Mouse (Mus musculus) adrenal gland (tissue): Measurements from ENCODE around the gene Atg16l2.

ENCODE experiments used
- intact Hi-C: fragments of 180-260 bp; cut with DNase I; formaldehyde crosslinking; loops from one replicate; pipeline ENCODE4 v1.15.1; 2025
- long read RNA-seq, 2 experiments: library from polyadenylated mRNA; unstranded; transcript quantifications; one replicate each; pipeline ENCODE4 v2.0.0; 2020; ENCODE audit warnings: borderline replicate concordance in 1 of 2; ENCODE audit not compliant: insufficient replicate concordance in 1 of 2

Gene Atg16l2
- long read RNA-seq, experiment 1, full-length matches to known transcripts, result 7 of 16 reads
- long read RNA-seq, experiment 1, partial matches to known transcripts, result 2 of 16 reads
- long read RNA-seq, experiment 1, other reads (novel, unspliced or antisense), result 7 of 16 reads
- long read RNA-seq, experiment 2, full-length matches to known transcripts, result 6 of 29 reads
- long read RNA-seq, experiment 2, partial matches to known transcripts, result 10 of 29 reads
- long read RNA-seq, experiment 2, other reads (novel, unspliced or antisense), result 13 of 29 reads

DNA sequence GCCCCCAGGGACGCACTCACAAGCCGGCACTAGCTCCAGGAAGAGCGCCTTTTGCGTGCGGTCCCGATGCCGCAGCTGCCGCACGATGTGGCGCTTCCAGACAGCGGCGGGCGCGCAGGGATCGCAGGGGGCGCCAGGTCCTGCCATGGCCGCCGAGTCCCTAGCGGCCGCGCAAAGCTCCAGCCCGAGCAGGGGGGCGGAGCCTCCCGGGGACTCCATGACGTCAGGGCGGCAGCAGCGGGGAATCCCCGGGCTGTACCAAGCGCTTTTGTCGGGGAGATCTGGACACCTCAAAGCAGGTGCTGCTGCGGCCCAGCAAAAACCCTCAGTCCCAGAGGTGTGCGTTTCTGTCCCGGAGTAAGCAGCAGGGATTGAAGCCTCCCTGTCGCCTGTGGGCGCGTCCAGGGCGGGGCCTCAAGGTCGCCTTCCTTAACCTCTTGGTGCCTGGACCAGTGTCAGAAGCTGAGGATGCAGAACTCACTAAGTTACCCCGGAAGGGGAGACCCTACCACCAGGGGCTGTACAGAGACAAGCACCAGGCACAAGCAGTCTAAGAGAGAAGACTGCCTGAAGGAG lies at the start of gene Atg16l2:
Gene Atg16l2, minus strand, starts transcription at position 371 of the 576 bp plus-strand sequence.
- intact Hi-C loops, result no loop called here

DNA sequence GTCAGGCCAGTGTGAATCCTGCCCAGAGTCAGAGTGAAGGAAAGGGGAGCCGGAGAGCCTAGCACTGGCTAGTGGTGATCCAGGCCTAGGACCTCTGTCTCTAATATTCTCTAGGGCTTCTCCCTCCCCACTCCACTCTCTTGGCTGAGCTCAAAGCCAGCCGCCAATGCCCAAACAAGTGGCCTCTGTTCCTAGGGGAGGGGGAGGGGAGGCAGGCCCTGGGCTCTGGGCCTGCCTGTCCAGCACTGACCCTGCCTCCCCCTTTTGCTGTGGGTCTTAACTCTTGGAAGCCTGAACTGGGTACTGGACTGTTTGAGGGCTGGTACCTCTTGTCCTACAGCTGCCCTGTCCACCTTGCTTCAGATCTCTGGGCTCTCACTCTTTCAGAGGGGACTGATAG lies 47.8 kb upstream of the Atg16l2 start:
- intact Hi-C loops, result no loop called here

DNA sequence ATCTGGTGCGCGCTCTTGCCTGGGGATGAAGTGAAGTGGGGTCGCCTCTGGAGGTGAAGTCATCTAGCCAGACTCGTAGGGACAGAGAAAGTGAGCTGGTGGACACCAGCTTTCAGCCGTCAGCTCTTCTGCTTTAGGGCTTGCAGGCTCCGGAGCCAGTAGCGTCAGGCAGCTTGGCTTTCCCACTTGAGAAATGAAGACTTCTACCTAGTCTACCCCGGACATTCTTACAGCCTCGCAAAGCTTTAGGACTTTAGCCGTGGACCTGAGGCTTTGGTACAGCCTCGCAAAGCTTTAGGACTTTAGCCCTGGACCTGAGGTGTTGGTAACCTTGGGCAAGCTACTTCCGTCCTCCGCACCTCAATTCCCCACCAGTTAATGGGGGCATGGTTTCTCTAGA lies 46.3 kb upstream of the Atg16l2 start:
- intact Hi-C loops, result no loop called here

DNA sequence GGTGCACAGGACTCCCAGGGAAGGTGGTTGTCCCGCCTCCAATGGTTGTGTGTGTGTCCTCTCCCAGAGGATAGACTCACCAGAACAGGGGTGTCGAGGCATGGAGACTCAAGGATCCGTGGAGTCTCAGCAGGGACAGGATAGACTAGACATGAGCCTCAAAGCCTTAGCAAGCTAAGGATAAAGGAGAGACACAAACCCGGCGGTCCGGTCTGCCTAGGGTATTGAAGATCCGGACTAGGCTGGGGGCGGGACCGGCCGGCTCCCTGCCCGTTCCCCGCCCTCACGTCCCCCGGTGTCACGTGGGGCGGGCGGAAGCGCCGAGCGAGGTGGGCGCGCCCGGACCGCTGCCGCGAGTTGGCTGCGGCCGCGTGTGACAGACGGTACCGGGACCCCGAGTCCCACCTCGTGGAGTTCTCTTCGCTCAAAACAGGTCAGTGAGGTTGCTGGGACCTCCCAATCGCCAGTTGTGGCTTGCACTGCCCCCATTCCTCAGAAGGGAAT lies 45.8 kb upstream of the Atg16l2 start, which contains the start of gene Arap1:
Gene Arap1, plus strand, starts transcription at position 301 of the 504 bp plus-strand sequence.
- intact Hi-C loops, result no loop called here

DNA sequence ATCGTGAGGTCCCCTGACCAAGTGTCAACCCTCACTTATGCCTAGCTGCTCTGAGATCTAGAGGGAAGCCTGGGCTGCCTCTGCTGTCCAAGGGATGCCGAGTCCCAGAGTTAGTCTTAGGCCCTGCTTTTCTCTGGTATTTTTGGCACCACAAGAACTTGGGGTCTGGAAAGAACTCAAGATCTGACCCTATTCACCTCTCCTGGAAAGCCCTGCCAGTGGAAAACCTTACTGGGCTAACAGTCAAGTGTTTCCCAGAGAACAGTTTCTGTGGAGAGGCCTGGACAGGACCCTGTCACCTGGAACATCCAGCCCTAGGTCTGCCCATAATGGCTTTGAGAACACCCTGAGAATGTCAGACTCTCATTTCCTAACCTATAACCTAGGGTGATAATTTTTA lies 44.9 kb upstream of the Atg16l2 start:
- intact Hi-C loops, result no loop called here

DNA sequence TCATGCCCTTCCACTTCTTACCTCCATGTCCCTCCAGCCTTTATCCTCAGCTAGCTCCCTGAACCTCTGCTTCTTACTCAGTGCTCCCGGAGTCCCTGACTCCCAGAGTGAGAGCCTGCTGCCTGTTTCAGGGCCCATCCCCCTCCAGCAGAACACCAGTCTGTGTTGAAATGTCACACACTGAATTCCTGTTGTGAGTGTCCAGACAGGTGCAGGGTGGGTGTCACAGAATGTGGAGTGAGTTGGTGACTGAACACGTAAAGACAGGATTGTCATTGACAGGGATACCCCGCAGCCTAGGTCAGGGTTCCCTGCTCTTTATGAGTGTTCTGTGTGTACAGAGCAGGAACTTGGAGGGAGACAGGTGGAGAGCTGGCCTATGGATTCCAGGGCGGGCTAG lies 42.8 kb upstream of the Atg16l2 start:
- intact Hi-C loops, result no loop called here

DNA sequence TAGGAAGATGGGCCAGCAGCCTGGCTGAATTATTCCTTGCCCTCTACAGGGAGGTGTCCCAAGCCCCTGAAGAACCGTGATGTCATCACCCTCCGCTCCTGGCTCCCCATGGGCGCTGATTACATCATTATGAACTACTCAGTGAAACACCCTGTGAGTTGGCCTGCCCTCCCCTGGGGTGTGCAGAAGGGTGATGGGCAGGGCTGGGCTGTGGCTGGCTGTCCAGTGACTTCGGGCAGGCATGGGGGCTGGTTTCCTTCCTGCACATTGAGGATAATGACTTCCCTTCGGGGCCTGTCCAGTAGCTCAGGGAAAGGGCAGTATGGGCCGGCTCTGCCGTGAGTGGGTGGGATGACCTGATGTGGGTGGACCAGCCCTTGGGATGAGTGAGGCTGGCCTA lies 41.1 kb upstream of the Atg16l2 start:
- intact Hi-C loops, result no loop called here

DNA sequence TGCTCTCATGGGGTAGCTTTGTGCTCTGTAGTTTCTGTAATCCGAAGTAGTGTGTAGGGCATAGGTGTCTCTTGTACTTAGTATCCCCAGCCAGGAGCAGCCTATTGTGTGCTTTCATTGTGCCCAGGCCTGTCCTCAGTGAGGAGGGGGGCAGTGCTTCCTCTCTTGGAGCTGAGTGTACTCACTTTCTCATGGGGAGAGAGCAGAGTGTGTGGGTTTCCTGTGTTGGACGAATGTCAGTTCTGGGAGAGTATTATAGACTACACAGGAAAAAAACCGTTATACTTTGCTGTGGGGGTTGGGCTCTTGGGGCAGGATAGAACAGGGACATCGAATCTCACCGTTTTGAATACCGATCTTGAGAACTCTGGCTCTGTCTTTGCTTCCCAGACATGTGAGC lies 39.4 kb upstream of the Atg16l2 start:
- intact Hi-C loops, result no loop called here

DNA sequence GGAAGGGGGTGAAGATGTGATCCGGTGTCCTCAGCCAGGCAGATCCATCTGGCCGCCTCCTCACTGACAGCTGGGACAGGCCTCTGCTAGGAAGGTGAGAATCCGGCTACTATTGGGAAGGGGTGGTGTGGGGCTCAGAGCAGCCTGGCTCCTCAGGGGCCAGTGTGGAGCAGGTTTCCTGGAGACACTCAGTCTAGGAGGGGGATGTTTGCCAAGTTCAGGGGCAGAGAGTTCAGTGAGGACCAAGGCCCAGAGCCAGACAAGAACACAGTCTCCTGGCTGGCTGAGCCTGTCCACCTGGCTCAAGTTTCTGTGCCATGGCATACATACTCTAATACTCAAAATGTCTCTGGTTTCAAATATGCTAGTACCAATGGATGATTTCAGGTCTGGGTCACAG lies 35.4 kb upstream of the Atg16l2 start:
- intact Hi-C loops, result no loop called here

DNA sequence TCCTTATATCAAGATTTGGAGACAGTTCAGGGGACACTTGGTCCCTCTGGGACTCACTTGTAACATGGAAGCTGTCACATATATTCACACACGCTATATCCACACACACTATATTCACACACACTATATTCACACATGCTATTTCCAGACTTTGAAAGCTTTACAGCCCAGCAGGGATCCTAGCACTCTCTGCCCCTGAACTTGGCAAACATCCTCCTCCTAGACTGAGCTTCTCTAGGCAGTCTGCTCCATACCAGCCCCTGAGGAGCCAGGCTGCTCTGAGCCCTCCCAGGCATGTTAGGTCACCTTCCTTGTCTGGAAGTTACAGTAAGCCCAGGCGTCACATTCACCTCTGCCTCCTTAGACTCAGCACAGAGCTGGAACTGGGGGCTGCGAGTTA lies 34.6 kb upstream of the Atg16l2 start:
- intact Hi-C loops, result no loop called here

DNA sequence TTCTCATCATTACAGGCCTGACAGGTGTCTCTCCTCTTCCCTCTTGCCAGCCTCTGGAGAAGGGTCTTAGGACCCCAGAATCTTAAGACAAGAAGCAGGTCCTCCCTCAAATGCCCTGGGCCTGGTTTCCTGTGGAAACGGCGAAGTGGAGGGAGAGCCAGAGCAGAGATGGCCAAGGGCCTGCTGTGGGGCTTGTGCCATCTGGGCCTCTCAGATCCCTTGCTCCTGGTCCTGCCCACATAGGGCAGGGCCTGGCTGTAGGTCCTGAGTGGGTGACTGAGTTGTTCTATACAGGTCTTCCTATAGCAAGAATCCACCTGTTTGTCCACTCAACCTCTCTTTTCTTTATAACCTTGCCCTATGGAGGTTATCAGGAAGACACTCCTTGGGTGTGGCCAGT lies 33.2 kb upstream of the Atg16l2 start:
- intact Hi-C loops, result no loop called here

DNA sequence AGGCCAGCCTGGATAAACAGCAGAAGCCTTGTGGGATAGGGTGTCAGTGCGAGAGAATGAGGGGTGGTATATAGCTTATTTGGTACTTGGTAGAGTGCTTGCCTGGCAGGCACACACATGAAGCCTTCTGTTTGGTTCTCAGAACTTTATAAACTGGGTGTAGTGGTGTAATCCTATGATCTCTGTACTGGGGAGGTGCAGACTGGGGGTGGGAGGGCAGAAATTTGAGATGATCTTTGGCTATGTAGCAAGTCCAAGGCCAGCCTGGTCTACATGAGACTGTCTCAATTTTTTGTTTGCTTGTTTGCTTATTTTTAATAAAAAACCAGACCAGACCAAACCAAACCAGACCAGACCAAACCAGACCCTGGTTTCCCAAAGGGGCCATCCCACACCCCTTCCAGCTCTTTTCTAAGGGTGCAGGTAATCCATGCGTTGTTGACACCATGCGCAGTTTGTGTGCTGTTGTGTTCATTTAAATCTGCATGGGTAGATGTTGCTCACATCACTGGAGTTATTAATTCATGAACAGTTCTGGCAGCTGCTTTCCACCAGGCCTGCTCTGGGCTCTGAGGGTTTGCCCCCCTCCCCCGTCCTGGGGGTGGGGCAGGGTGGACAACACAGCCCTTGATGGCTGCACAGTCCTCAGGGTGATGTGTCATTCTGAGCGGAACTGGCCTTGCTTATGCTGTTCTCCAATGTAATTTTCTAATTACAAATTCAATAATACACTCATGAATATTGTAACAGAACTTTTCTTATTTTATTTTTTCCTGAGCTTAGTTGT lies 30.2 kb upstream of the Atg16l2 start:
- intact Hi-C loops, result no loop called here

DNA sequence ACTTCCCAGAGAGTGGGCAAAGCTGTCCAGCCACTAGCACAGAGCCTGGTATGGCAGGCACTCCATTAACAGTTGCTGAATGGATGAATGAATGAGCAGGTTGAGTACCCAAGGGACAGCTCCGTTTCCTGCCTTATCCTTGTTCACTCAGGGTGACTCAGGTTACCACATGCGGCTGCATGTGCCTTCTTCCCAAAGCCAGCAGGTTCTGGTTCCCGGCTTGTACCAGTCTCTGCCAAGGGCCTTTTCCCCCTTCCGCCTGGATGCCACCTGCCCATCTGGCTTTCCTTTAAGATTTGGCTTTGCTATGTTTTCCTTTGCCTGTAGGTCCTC lies 28.8 kb upstream of the Atg16l2 start:
- intact Hi-C loops, result no loop called here

DNA sequence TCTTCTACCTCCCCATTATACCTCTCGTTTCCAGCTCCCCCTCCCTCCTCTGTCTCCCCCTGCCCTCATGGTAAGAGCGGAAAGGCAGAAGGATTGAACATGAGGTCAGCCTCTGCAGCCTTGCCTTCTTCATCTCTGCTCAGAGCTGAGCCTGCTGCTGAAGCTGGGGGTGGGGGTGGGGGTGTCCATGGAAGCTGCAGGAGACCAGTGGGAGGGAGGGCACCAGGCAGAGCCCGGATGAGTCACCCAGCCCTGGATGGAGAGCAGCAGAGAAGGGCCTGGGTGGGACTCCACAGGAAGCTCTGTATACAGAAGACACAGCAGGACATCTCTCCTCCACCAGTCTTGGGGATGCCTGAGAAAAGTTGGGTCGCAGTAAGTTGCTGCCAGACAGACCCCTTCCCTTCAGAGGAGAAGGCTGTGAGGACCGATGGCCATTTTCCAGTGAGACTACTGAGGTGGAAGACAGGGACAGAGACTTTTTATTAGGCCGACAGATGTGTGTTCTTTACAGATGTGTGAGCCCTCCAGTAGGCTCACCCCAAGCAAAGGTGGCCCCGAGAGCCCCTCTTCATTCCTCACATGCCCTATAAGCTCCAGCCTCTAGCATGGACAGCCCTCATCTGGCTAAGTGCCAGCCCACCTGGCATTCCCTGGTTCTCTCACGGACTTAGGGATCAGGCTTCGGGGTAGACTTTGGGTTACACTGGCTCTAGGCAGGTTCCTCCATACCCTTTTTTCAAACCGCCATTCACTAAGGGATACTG lies 28.2 kb upstream of the Atg16l2 start:
- intact Hi-C loops, result no loop called here

DNA sequence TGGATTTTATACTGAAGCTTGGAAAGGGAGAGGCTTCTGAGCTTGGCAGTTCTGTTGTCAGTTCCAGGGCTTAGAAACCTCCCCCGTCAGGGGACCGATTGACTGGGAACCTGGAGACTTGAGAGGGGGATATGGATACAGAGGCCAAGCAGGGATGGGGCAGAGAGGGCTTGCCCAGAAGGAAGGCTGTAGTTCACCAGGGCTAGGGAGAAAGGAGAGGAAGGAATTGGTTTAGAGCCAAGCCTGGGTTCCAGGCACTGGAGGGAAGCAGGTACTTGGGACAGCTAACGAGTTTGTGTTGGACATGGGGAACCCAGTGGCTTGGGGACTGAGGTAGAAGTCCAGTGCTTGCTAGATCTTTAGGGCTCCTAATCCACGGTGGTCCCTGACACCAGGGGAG lies 27.6 kb upstream of the Atg16l2 start:
- intact Hi-C loops, result no loop called here

DNA sequence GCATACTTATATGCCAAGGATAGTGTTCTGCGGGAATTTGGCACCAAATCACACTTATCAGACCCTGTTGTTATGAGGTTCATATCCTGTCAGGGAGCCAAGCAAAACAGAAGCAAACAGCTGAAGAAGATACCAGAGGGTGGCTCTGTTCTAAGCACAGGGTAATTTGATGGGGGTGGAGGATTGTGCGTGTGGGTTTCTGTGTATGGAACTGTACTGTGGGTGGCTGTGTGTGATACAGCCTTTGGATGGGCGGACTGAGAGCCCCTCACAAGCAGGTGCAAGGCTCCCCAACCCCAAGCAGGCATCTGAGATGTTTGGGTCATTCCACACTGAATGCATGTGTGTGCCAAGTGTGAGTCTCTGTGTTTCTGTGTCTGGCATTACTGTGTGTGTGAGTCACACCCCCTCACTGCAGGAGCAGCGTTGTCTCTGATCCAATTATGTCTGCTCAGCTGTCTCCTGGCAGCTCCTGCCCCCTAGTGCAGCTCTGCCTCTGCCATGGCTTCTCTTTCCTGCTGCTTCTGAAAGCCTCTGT lies 26.6 kb upstream of the Atg16l2 start:
- intact Hi-C loops, result no loop called here

DNA sequence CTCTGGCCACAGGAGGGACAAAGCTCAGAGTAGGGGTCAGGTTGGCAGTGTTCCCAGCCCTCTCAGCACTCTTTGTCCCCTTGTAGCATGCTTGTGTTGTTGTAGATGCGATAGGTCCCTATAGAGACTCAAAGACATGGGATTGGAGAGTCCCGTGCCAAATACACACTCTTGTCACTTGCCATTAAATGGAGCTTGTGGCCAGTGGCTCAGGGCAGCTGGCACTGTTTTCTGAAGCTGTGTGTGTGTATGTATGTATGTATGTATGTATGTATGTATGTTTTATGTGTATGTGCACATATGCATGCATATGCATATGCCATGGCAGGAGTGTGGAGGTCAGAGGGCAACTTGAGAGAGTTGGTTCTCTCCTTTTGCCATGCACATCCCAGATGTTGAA lies 25.7 kb upstream of the Atg16l2 start:
- intact Hi-C loops, result no loop called here

DNA sequence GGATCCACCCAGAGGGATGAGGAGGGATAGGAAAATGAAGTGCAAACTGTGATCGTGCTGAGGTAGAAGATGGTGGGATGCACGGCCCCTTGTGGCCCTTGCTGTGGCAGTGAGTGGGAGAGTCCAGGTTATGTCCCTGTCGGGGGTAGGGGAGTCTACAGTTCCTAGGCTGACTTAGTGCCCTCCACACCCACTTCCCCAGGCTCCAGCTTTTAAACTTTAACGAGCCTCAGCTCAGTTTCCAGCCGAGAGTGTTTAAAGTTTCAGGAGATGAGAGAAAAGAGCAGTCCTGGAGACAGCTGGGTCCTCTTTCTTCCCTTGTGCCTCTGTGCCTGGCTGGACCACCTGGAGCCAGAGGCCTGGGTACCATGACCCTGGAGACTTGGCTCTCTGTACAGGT lies 25.2 kb upstream of the Atg16l2 start:
- intact Hi-C loops, result no loop called here

DNA sequence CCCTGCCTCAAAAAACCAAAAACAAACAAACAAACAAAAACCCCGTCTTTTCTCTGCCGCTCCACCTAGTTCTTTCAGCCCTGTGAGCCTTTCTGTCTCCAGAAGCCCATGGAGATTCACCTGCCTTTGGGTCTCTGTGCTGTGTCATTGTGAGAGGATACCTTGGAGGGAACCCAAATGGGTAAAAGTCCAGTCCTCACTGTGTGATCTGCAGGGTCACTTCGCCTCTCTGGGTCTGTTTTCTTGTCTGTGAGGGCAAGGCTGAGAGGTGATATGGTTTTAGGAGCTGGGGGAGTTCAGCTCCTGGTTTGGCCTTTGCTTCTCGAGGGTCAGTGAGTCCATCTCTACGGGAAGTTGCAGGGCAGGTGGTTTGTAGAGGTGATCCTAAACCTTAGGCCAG lies 24.0 kb upstream of the Atg16l2 start:
- intact Hi-C loops, result no loop called here

DNA sequence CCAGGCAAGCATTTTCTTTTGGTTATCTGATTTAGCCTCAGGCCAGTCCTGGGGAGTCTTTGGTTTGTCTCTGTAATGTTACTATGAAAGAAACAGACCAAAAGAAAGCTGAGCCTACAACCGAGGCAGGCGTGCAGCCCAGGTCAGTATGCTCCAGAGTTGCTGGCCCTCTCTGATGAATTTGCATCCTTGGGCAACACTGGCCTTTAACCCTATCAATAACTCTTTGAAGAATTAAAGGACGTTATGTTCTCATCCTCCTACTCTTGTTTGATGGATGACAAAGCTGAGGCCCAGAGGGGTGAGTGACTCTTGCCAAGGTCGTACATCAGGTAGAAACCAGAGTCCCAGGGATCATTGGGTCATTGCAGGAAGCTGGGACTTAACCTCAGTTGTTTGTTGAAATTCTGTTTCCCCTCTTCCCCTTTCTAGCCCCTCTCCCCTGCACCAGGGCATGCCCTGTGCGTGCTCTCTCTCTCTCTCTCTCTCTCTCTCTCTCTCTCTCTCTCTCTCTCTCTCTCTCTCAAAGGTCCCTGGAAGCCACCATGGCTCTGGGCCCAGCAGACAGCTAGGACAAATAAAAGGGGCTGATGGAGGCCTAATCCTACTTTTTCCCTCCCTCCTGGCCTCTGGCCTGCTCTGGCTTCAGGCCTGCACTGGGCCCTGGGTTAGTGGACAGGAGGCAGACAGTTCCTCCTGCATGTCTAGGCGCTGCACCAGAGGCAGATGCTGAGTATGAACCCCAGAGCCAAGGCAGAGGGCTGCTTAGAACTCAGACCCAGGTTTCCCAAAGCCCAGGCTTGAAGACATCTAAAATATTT lies 22.3 kb upstream of the Atg16l2 start:
- intact Hi-C loops, result no loop called here

DNA sequence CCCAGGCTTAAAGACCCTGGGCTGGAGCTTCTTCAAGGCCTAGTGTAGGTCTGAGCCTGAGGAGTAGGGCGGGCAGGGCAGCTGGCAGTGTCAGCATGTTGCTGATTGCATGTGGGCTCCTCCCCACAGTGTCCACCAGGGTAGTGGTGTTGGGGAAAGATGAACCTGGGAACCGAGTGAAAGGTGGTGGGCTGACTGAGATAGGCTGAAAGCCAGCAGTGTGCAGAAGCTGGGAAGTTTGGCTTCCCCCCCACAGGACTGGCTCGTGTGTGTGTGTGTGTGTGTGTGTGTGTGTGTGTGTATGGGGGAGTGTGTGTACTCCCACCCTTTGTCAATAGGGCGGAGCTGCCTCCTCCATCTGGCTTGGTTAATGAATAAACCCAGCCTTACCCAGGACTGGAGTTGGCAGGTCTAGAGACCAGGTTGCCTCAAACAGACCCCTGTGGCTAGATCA lies 21.1 kb upstream of the Atg16l2 start:
- intact Hi-C loops, result no loop called here
